Mouse (Mus musculus): ENCODE data around the gene Efcab11. TPM values are rescaled to one million over a fixed set of nuclear protein-coding genes. Genes with fewer than 3 reads are reported as not detected.

Gene Efcab11
- polyA plus RNA-seq, 1 experiment from 2014 or later = 27.3 TPM

DNA sequence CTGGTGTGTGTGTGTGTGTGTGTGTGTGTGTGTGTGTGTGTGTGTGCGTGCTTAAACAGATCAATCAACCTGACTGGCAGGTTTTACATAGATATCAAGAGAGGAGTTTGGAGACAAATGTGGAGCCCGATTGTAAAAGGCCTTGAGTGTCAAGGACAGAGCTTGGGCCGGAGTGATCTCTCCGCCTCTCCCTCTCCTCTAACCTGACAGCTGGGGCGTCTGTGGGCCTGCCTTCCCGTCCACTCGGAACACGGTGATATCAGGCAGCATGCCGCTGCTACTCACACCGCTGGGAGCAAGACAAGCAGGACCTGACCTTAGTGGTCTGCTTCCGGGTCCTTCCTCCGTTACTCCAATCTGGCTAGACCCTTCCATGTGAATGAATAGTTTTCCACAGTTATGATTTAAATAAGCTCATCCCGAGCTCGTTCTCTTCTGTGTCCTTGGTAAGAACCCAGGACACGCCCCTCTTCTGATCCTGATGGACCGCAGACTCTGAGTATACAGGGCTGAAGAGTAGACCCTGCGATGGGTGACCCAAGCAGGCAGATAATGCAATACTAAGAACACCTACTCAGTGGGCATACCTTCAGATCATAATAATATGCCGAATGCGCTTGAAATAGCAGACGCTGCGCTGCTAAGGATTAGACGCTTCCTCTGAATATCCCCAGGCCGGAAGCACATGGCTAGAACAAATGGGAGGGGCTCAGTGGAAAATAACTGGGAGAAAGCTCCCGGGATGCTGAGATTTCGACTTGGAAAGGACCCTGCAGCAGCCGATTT lies 214.1 kb downstream of the Efcab11 start:
- Histone ChIP-seq H3K36me3 (replicated peaks; ENCODE audit: control insufficient read depth, insufficient read depth, low read depth, low read length) (no peaks in the 10 kb centered on the region), H3K4me3 (ENCODE audit: low read depth, low read length) (no peak overlapping the region), H3K27me3 (ENCODE audit: control insufficient read depth, insufficient read depth, low read length) (no peaks in the 10 kb centered on the region), H3K9me3 (replicated peaks; ENCODE audit: control insufficient read depth, low read length) (no peaks in the 10 kb centered on the region), H3K27ac (replicated peaks; ENCODE audit: low read depth, low read length) (0 out of 2 replicates have a peak overlapping the region, but pooled peaks have one; percentile 2), H3K9ac (replicated peaks; ENCODE audit: low read length) (no peak overlapping the region), H3K4me1 (ENCODE audit: control insufficient read depth, insufficient read depth, low read length) (peaks cover 2% of the 10 kb centered on the region; the same call in 1 of the 2 replicates), H3K4me2 (ENCODE audit: low read depth, low read length) (0 out of 2 replicates have a peak overlapping the region, but pooled peaks have one; percentile 13)
- DNase-seq (ENCODE audit: low spot score) (peak; percentile 43), ATAC-seq (replicated peaks; ENCODE audit: insufficient number of reproducible peaks, low FRiP score, low TSS enrichment, low read depth) (peak; percentile 65; the same call in 1 of the 2 replicates)
- WGBS = 66% methylated on average over 26 of the region's 26 CpGs

DNA sequence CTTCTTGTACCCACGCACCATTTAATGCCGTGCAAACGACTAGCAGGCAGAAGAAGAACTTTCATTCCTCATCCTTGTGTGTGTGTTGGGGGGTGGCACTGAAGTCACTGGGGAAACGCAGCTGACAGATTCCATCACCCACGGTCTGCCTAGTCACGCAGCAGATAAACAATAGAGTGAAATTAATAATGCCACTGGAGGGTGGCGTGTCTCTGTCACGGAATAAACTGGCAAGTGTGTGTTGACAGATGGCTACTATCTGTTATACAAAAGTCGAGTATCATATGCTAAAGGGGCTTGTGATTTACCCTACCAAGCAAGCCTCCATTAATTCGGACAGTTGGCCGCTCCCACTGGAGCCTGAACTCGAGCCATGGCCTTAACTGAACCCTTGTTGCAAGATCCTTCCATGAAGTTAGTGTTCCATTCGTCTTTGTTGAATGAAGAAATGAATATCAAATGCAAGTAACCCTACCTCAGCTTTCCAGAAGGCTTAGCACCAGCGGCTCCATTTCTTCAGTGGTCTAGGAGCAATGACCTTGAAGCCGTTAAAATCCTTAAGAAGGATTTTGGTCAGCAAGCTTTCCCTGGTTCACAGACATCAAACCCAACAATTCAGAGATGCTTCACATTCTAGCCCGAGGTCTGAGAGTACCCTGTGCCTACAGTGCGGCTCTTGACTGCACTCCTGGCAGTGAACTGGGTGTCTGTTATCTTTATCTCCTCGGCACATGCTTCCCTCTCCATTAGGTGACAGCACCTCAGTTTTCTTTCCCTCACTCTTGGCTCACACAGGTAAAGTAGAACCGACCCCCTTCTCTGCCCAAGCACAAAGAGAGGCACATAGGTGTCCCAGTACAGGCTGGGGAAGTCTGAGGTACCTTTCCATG lies 229.0 kb downstream of the Efcab11 start:
- no peaks in the 10 kb centered on the region for H3K4me1 ChIP-seq (ENCODE audit: control insufficient read depth, insufficient read depth, low read length)
- no peak overlapping the region for H3K4me3 ChIP-seq (ENCODE audit: low read depth, low read length)
- DNase-seq (ENCODE audit: low spot score) (no peak), ATAC-seq (replicated peaks; ENCODE audit: insufficient number of reproducible peaks, low FRiP score, low TSS enrichment, low read depth) (no peak)
- 87% methylated on average over 19 of the region's 19 CpGs for WGBS
- no peaks in the 10 kb centered on the region for H3K9me3 ChIP-seq (replicated peaks; ENCODE audit: control insufficient read depth, low read length)
- no peak overlapping the region for H3K27ac ChIP-seq (replicated peaks; ENCODE audit: low read depth, low read length)
- H3K4me2 ChIP-seq (ENCODE audit: low read depth, low read length) = no peak overlapping the region
- H3K27me3 ChIP-seq (ENCODE audit: control insufficient read depth, insufficient read depth, low read length) = no peaks in the 10 kb centered on the region
- H3K9ac ChIP-seq (replicated peaks; ENCODE audit: low read length) = no peak overlapping the region
- no peaks in the 10 kb centered on the region for H3K36me3 ChIP-seq (replicated peaks; ENCODE audit: control insufficient read depth, insufficient read depth, low read depth, low read length)

DNA sequence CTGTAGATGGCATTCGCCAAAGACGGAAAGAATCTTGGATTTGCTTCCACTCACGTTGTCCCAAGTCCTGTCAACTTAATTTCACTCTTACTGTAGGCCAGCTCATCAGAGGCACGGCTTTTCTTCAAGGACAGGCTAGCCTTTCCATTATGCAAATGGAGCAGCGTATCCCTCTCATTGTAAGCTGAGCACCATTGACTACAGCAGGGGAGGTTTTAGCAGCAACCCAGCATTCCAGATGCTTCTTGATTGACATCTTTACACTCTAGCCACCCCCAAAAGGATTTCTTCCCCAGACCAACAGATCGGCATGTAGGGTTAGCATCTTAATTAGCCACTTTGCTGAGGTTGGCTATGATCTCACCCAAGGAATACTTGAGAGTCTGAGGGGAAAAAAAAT lies 231.8 kb downstream of the Efcab11 start:
- no peaks in the 10 kb centered on the region for H3K4me1 ChIP-seq (ENCODE audit: control insufficient read depth, insufficient read depth, low read length)
- H3K27me3 ChIP-seq (ENCODE audit: control insufficient read depth, insufficient read depth, low read length) = no peaks in the 10 kb centered on the region
- H3K27ac ChIP-seq (replicated peaks; ENCODE audit: low read depth, low read length) = no peak overlapping the region
- 0 out of 2 replicates have a peak, but pooled peaks have one; percentile 18 for ATAC-seq (replicated peaks; ENCODE audit: insufficient number of reproducible peaks, low FRiP score, low TSS enrichment, low read depth)
- no peak overlapping the region for H3K4me2 ChIP-seq (ENCODE audit: low read depth, low read length)
- H3K4me3 ChIP-seq (ENCODE audit: low read depth, low read length) = no peak overlapping the region
- H3K36me3 ChIP-seq (replicated peaks; ENCODE audit: control insufficient read depth, insufficient read depth, low read depth, low read length) = no peaks in the 10 kb centered on the region
- H3K9me3 ChIP-seq (replicated peaks; ENCODE audit: control insufficient read depth, low read length) = no peaks in the 10 kb centered on the region
- 51% methylated on average over 6 of the region's 6 CpGs for WGBS
- DNase-seq (ENCODE audit: low spot score) = no peak
- H3K9ac ChIP-seq (replicated peaks; ENCODE audit: low read length) = no peak overlapping the region

DNA sequence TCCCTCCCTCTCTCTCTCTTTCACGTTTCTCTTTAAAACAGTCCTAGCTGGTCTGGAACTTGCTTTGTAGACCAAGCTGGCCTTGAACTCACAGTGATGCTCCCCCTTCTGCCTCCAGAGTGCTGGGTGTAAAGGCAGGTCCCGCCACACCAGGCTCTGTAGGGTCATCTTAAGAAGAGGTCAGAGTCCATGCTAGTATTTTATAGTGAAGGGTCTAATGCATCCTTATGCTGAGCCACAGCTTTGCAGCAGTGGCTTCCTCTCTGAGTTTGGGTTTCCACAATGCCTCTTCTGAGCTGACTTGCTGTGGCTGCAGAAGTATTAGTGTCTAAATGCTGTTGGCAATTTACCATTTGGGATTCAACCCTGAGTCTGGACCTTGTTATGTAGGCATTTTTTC lies 234.5 kb downstream of the Efcab11 start:
- Histone ChIP-seq H3K36me3 (replicated peaks; ENCODE audit: control insufficient read depth, insufficient read depth, low read depth, low read length) (no peaks in the 10 kb centered on the region), H3K27me3 (ENCODE audit: control insufficient read depth, insufficient read depth, low read length) (no peaks in the 10 kb centered on the region), H3K27ac (replicated peaks; ENCODE audit: low read depth, low read length) (no peak overlapping the region), H3K4me1 (ENCODE audit: control insufficient read depth, insufficient read depth, low read length) (no peaks in the 10 kb centered on the region), H3K4me2 (ENCODE audit: low read depth, low read length) (no peak overlapping the region), H3K9ac (replicated peaks; ENCODE audit: low read length) (no peak overlapping the region), H3K9me3 (replicated peaks; ENCODE audit: control insufficient read depth, low read length) (no peaks in the 10 kb centered on the region; the same call in 1 of the 2 replicates), H3K4me3 (ENCODE audit: low read depth, low read length) (no peak overlapping the region)
- WGBS = 41% methylated on average over 2 of the region's 2 CpGs
- DNase-seq (ENCODE audit: low spot score) = no peak
- no peak for ATAC-seq (replicated peaks; ENCODE audit: insufficient number of reproducible peaks, low FRiP score, low TSS enrichment, low read depth)

DNA sequence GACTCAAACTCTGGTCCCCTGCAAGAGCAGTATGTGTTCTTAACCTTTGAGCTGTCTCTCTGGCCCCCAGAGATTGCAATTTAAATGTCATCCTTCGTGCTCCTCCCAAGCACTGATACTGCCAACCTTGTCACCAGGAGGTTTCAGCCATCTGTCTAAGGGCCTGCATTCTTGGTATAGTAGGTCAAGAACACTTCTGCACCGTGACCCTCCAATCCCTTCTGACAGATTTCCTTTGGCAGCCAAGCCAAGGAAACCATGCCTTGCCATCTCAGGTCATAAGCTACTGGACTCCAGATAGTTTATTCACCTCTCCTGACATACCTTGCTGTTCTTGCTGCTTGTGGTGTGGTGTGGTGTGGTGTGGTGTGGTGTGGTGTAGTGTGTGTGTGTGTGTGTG lies 235.5 kb downstream of the Efcab11 start:
- H3K4me1 ChIP-seq (ENCODE audit: control insufficient read depth, insufficient read depth, low read length) = no peaks in the 10 kb centered on the region
- H3K36me3 ChIP-seq (replicated peaks; ENCODE audit: control insufficient read depth, insufficient read depth, low read depth, low read length) = no peaks in the 10 kb centered on the region
- H3K27me3 ChIP-seq (ENCODE audit: control insufficient read depth, insufficient read depth, low read length) = no peaks in the 10 kb centered on the region
- no peak overlapping the region for H3K27ac ChIP-seq (replicated peaks; ENCODE audit: low read depth, low read length)
- WGBS = 83% methylated on average over 2 of the region's 2 CpGs
- H3K4me3 ChIP-seq (ENCODE audit: low read depth, low read length) = no peak overlapping the region
- no peak overlapping the region for H3K4me2 ChIP-seq (ENCODE audit: low read depth, low read length)
- no peak for DNase-seq (ENCODE audit: low spot score)
- no peak overlapping the region for H3K9ac ChIP-seq (replicated peaks; ENCODE audit: low read length)
- ATAC-seq (replicated peaks; ENCODE audit: insufficient number of reproducible peaks, low FRiP score, low TSS enrichment, low read depth) = no peak
- peaks cover 5% of the 10 kb centered on the region for H3K9me3 ChIP-seq (replicated peaks; ENCODE audit: control insufficient read depth, low read length)

DNA sequence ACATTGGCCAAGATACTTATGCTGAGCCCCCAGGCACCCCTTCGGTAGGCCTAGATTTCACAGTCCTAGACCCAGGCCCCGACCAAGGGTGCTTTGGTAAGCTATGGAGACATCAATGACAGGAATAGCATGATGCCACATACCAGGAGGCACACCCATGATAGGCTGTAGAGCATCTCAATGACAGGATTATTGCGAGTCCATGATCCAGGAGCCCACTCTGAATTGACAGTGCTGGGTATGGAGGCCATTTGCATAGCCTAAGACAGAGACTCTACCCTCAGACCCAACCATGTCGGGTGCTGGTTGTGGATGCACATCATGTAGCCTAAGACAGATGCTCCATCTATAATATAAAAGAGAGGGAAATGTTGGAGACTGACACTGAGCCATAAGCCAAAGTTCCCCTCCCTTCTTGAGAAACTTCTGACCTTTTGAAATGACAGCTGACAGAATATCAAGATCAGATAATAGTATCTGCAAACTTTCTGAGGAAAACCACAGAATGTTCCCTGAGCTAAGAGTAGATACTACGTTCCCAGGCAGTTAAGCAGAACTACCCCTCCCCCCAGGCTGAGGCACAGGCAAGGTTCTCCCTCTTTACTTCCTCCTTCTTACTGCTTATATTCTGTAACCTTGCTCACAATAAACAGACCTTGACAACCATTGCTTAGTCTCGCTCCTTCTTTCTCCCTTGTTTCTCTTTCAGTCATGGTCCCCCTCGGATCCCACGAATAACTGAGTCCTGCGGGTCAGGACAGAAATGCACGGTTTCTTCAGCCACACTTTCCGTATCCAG lies 237.5 kb downstream of the Efcab11 start:
- Histone ChIP-seq H3K4me2 (ENCODE audit: low read depth, low read length) (no peak overlapping the region), H3K27me3 (ENCODE audit: control insufficient read depth, insufficient read depth, low read length) (no peaks in the 10 kb centered on the region), H3K27ac (replicated peaks; ENCODE audit: low read depth, low read length) (no peak overlapping the region), H3K9me3 (replicated peaks; ENCODE audit: control insufficient read depth, low read length) (peaks cover 6% of the 10 kb centered on the region), H3K36me3 (replicated peaks; ENCODE audit: control insufficient read depth, insufficient read depth, low read depth, low read length) (no peaks in the 10 kb centered on the region), H3K4me1 (ENCODE audit: control insufficient read depth, insufficient read depth, low read length) (no peaks in the 10 kb centered on the region), H3K9ac (replicated peaks; ENCODE audit: low read length) (no peak overlapping the region), H3K4me3 (ENCODE audit: low read depth, low read length) (no peak overlapping the region)
- DNase-seq (ENCODE audit: low spot score) (no peak), ATAC-seq (replicated peaks; ENCODE audit: insufficient number of reproducible peaks, low FRiP score, low TSS enrichment, low read depth) (no peak)
- 89% methylated on average over 11 of the region's 11 CpGs for WGBS

DNA sequence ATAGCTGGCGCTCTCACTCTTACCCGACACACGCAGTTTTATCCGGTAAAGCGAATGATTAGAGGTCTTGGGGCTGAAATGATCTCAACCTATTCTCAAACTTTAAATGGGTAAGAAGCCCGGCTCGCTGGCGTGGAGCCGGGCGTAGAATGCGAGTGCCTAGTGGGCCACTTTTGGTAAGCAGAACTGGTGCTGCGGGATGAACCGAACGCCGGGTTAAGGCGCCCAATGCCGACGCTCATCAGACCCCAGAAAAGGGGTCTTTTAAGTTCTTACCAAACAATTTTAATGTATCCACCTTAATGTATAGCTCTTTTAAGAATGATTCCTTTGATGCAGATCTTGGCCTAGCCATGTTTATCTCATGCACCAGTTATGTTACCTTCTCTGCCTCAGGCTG lies 238.8 kb downstream of the Efcab11 start:
- Histone ChIP-seq H3K4me2 (ENCODE audit: low read depth, low read length) (no peak overlapping the region), H3K27me3 (ENCODE audit: control insufficient read depth, insufficient read depth, low read length) (no peaks in the 10 kb centered on the region), H3K9ac (replicated peaks; ENCODE audit: low read length) (no peak overlapping the region), H3K27ac (replicated peaks; ENCODE audit: low read depth, low read length) (no peak overlapping the region), H3K4me3 (ENCODE audit: low read depth, low read length) (no peak overlapping the region), H3K4me1 (ENCODE audit: control insufficient read depth, insufficient read depth, low read length) (no peaks in the 10 kb centered on the region), H3K9me3 (replicated peaks; ENCODE audit: control insufficient read depth, low read length) (peaks cover 6% of the 10 kb centered on the region), H3K36me3 (replicated peaks; ENCODE audit: control insufficient read depth, insufficient read depth, low read depth, low read length) (no peaks in the 10 kb centered on the region)
- WGBS = 87% methylated on average over 18 of the region's 18 CpGs
- DNase-seq (ENCODE audit: low spot score) (no peak), ATAC-seq (replicated peaks; ENCODE audit: insufficient number of reproducible peaks, low FRiP score, low TSS enrichment, low read depth) (peak; percentile 85)
